Mouse (Mus musculus) MEL (cell line): Measurements from ENCODE around the gene Slc8a2. TPM values are rescaled to one million over a fixed set of nuclear protein-coding genes. Genes with fewer than 3 reads are reported as not detected.

Experiments used
- DNase-seq: peaks from one replicate; pipeline ENCODE4 v3.0.0; 2011; ENCODE audit warnings: low read depth, low spot score
- H3K27ac ChIP-seq: 2 replicates; pipeline ENCODE4 v1.5.1; 2012; ENCODE audit warnings: low read depth, mild to moderate bottlenecking, control low read depth, low read length, moderate library complexity; ENCODE audit not compliant: control insufficient read depth
- H3K27me3 ChIP-seq, 2 experiments: fragments of 150-350 bp in 1 of 2; sonication (generic) in 1 of 2; 2 replicates each; pipeline ENCODE4 v1.6.1; 2012; ENCODE audit warnings: low read length in 2 of 2, mild to moderate bottlenecking in 2 of 2, improper control_type of control experiment in 1 of 2, moderate library complexity in 1 of 2; ENCODE audit not compliant: insufficient read depth in 2 of 2, control insufficient read depth in 1 of 2
- H3K36me3 ChIP-seq, 2 experiments: 2 replicates each; pipeline ENCODE4 v1.6.1; 2012 to 2014; ENCODE audit warnings: low read length in 2 of 2, improper control_type of control experiment in 1 of 2, inconsistent platforms in 1 of 2, mild to moderate bottlenecking in 1 of 2; ENCODE audit not compliant: insufficient read depth in 2 of 2, control insufficient read depth in 1 of 2
- H3K4me1 ChIP-seq, 2 experiments: fragments of 150-350 bp in 1 of 2; sonication (generic) in 1 of 2; 2 replicates each; pipeline ENCODE4 v1.6.1; 2012; ENCODE audit warnings: low read length in 2 of 2, improper control_type of control experiment in 1 of 2, mild to moderate bottlenecking in 1 of 2; ENCODE audit not compliant: insufficient read depth in 2 of 2, control insufficient read depth in 1 of 2
- H3K4me3 ChIP-seq, 2 experiments: fragments of 150-350 bp in 1 of 2; sonication (generic) in 1 of 2; 2 replicates each; pipeline ENCODE4 v1.5.1; 2012; ENCODE audit warnings: low read depth in 2 of 2, low read length in 2 of 2, mild to moderate bottlenecking in 2 of 2, moderate library complexity in 2 of 2, control low read depth in 1 of 2, improper control_type of control experiment in 1 of 2; ENCODE audit not compliant: control insufficient read depth in 1 of 2, insufficient read depth in 1 of 2
- H3K79me2 ChIP-seq: 2 replicates; pipeline ENCODE4 v1.6.1; 2012; ENCODE audit warnings: mild to moderate bottlenecking, low read length, moderate library complexity; ENCODE audit not compliant: control insufficient read depth, poor library complexity, insufficient read depth
- H3K9ac ChIP-seq: 2 replicates; pipeline ENCODE4 v1.6.1; 2012; ENCODE audit warnings: low read depth, mild to moderate bottlenecking, control low read depth, low read length, moderate library complexity; ENCODE audit not compliant: control insufficient read depth, poor library complexity, severe bottlenecking
- H3K9me3 ChIP-seq: fragments of 150-350 bp; sonication (generic); replicated peaks from 2 replicates; pipeline ENCODE4 v1.6.1; 2012; ENCODE audit warnings: mild to moderate bottlenecking, low read length, improper control_type of control experiment, moderate library complexity; ENCODE audit not compliant: insufficient read depth
- BHLHE40 ChIP-seq: IDR thresholded peaks from 2 replicates; pipeline ENCODE4 v1.6.1; 2012; ENCODE audit warnings: low read depth, mild to moderate bottlenecking, inconsistent platforms, low read length, improper control_type of control experiment, borderline replicate concordance
- CHD2 ChIP-seq: IDR thresholded peaks from 2 replicates; pipeline ENCODE4 v1.6.1; 2011; ENCODE audit warnings: low read length, improper control_type of control experiment
- CTCF ChIP-seq, 3 experiments: IDR thresholded peaks in 2 of 3; conservative IDR thresholded peaks in 1 of 3; 2 replicates each; pipeline ENCODE4 v1.5.1; 2011 to 2012; ENCODE audit warnings: low read length in 3 of 3, low read depth in 2 of 3, mild to moderate bottlenecking in 2 of 3, improper control_type of control experiment in 1 of 3, inconsistent platforms in 1 of 3, mixed read lengths in 1 of 3, moderate library complexity in 1 of 3; ENCODE audit not compliant: control insufficient read depth in 1 of 3, insufficient read depth in 1 of 3, poor library complexity in 1 of 3, severe bottlenecking in 1 of 3
- E2F4 ChIP-seq: IDR thresholded peaks from 2 replicates; pipeline ENCODE4 v1.6.1; 2011; ENCODE audit warnings: low read depth, low read length, improper control_type of control experiment, borderline replicate concordance
- ELF1 ChIP-seq: IDR thresholded peaks from 2 replicates; pipeline ENCODE4 v1.6.1; 2014; ENCODE audit warnings: low read depth, mild to moderate bottlenecking, inconsistent platforms, low read length, improper control_type of control experiment, moderate library complexity
- EP300 ChIP-seq, 2 experiments: IDR thresholded peaks; 2 replicates each; pipeline ENCODE4 v1.6.1; 2011; ENCODE audit warnings: improper control_type of control experiment in 2 of 2, low read length in 2 of 2, low read depth in 1 of 2, mild to moderate bottlenecking in 1 of 2
- GABPA ChIP-seq: IDR thresholded peaks from 2 replicates; pipeline ENCODE4 v1.6.1; 2012; ENCODE audit warnings: low read depth, mild to moderate bottlenecking, inconsistent platforms, low read length, improper control_type of control experiment, moderate library complexity
- GATA1 ChIP-seq: IDR thresholded peaks from 2 replicates; pipeline ENCODE4 v1.6.1; 2011; ENCODE audit warnings: low read depth, low read length, improper control_type of control experiment
- HCFC1 ChIP-seq: IDR thresholded peaks from 2 replicates; pipeline ENCODE4 v1.6.1; 2012; ENCODE audit warnings: low read depth, mild to moderate bottlenecking, inconsistent platforms, low read length, improper control_type of control experiment, moderate library complexity
- MAX ChIP-seq: IDR thresholded peaks from 2 replicates; pipeline ENCODE4 v1.6.1; 2011; ENCODE audit warnings: low read length, improper control_type of control experiment
- MAZ ChIP-seq: IDR thresholded peaks from 2 replicates; pipeline ENCODE4 v1.6.1; 2012; ENCODE audit warnings: low read depth, mild to moderate bottlenecking, inconsistent platforms, low read length, improper control_type of control experiment
- MYB ChIP-seq: IDR thresholded peaks from 2 replicates; pipeline ENCODE4 v1.6.1; 2011; ENCODE audit warnings: mild to moderate bottlenecking, low read depth, low read length, improper control_type of control experiment
- NELFE ChIP-seq: IDR thresholded peaks from 2 replicates; pipeline ENCODE4 v1.6.1; 2011; ENCODE audit warnings: low read depth, low read length, improper control_type of control experiment
- POLR2A ChIP-seq, 2 experiments: IDR thresholded peaks; 2 replicates each; pipeline ENCODE4 v1.6.1; 2011 to 2012; ENCODE audit warnings: low read length in 2 of 2, mild to moderate bottlenecking in 2 of 2, control low read depth in 1 of 2, improper control_type of control experiment in 1 of 2, low read depth in 1 of 2, moderate library complexity in 1 of 2; ENCODE audit not compliant: control insufficient read depth in 1 of 2, insufficient read depth in 1 of 2, poor library complexity in 1 of 2
- RAD21 ChIP-seq: IDR thresholded peaks from 2 replicates; pipeline ENCODE4 v1.6.1; 2011; ENCODE audit warnings: mild to moderate bottlenecking, low read depth, low read length, improper control_type of control experiment
- SIN3A ChIP-seq: IDR thresholded peaks from 2 replicates; pipeline ENCODE4 v1.6.1; 2012; ENCODE audit warnings: low read length, improper control_type of control experiment, inconsistent platforms
- SMC3 ChIP-seq: IDR thresholded peaks from 2 replicates; pipeline ENCODE4 v1.6.1; 2011; ENCODE audit warnings: low read depth, low read length, improper control_type of control experiment
- TAL1 ChIP-seq: IDR thresholded peaks from 2 replicates; pipeline ENCODE4 v1.6.1; 2012; ENCODE audit warnings: mild to moderate bottlenecking, inconsistent platforms, low read length, moderate library complexity, mixed read lengths
- USF2 ChIP-seq, 2 experiments: IDR thresholded peaks; 2 replicates each; pipeline ENCODE4 v1.6.1; 2011 to 2012; ENCODE audit warnings: improper control_type of control experiment in 2 of 2, low read length in 2 of 2, borderline replicate concordance in 1 of 2, inconsistent platforms in 1 of 2, low read depth in 1 of 2, mild to moderate bottlenecking in 1 of 2; ENCODE audit not compliant: insufficient read depth in 1 of 2
- ZC3H11A ChIP-seq: IDR thresholded peaks from 2 replicates; pipeline ENCODE4 v1.6.1; 2012; ENCODE audit warnings: low read depth, mild to moderate bottlenecking, inconsistent platforms, low read length, improper control_type of control experiment
- ZMIZ1 ChIP-seq: IDR thresholded peaks from 2 replicates; pipeline ENCODE4 v1.6.1; 2012; ENCODE audit warnings: low read depth, mild to moderate bottlenecking, inconsistent platforms, low read length, improper control_type of control experiment, moderate library complexity
- ZNF384 ChIP-seq: IDR thresholded peaks from 2 replicates; pipeline ENCODE4 v1.6.1; 2012; ENCODE audit warnings: low read depth, mild to moderate bottlenecking, inconsistent platforms, low read length, improper control_type of control experiment
- polyA plus RNA-seq, 2 experiments: library from polyadenylated mRNA; stranded (reverse) in 1 of 2; unstranded in 1 of 2; fragments of >175 nt in 1 of 2; fragments of >200 nt in 1 of 2; gene quantifications; 2 replicates each; pipeline versions ENCODE4 v1.2.1 to v1.2.4; 2012; ENCODE audit warnings: low replicate concordance in 2 of 2, low read depth in 1 of 2; ENCODE audit not compliant: insufficient read length in 2 of 2, insufficient read depth in 1 of 2, missing spikeins in 1 of 2
- total RNA-seq: library from RNA; depleted of rRNA; stranded (reverse); fragments of 300-350 nt; gene quantifications from 2 replicates; pipeline ENCODE4 v1.2.3, GENCODE M21; 2012

The Slc8a2 gene
- total and polyA plus RNA-seq, 3 experiments: 0.06 TPM; not detected in 2

- no peak for TF ChIP-seq POLR2A (IDR thresholded peaks at IDR 0.05; ENCODE audit: control insufficient read depth in 1 of 2, insufficient read depth in 1 of 2, low read depth in 1 of 2, low read length in 2 of 2, poor library complexity in 1 of 2)
- TF ChIP-seq GABPA: no peak
- no peak for TF ChIP-seq MYB
- no peak for TF ChIP-seq ZC3H11A
- TF ChIP-seq TAL1: peak; percentile 61
- 0 out of 4 replicates have a peak, but pooled peaks of 1 of the 2 experiments have one; percentile 25 for TF ChIP-seq EP300 (IDR thresholded peaks at IDR 0.05; ENCODE audit: low read depth in 1 of 2, low read length in 2 of 2)
- no peak for TF ChIP-seq E2F4
- no peak for TF ChIP-seq RAD21
- TF ChIP-seq, all 39 proteins: peak for 4
Measured at GRCm38 (mm10) chr7:16187494-16187893, 57.9 kb downstream of the Slc8a2 start (continued).

DNA sequence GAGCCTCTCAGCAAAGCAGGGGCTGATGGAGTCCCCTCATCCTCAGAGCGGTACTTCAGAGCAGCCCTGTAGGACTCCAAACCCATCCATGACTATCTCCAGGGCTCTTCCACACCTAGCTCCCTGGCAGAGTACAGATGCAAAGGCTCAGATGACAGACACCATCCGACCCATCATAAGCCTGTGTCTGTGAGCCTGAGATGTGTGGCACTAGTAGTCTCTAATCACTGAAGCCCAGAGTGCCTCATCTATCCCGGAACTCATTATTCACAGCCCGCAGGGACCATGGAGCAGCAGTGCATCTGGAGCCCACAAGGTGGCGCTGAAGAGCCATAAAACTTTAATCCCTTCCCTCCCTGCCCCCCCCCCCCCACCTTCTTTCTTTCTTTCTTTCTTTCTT is 62.7 kb downstream of the Slc8a2 start:
- H3K36me3 ChIP-seq: no peaks in the 10 kb centered on the region
- H3K79me2 ChIP-seq: no peaks in the 10 kb centered on the region
- H3K9me3 ChIP-seq: no peaks in the 10 kb centered on the region
- peak; percentile 77 for DNase-seq
- no peak overlapping the region for H3K4me3 ChIP-seq
- no peak overlapping the region for H3K27ac ChIP-seq
- H3K27me3 ChIP-seq: no peaks in the 10 kb centered on the region; a peak in 1 of 4 replicates
- no peaks in the 10 kb centered on the region for H3K4me1 ChIP-seq
- H3K9ac ChIP-seq: no peak overlapping the region
- 0 out of 2 replicates have a peak, but pooled peaks have one; percentile 25 for TF ChIP-seq ELF1
- TF ChIP-seq BHLHE40: 0 out of 2 replicates have a peak, but pooled peaks have one; percentile 8
- TF ChIP-seq ZNF384: 0 out of 2 replicates have a peak, but pooled peaks have one; percentile 8
- TF ChIP-seq RAD21: peak; percentile 69
- peak; percentile 67 for TF ChIP-seq ZC3H11A
- peak; percentile 66 to 83 (median 73) for TF ChIP-seq CTCF (IDR thresholded peaks at IDR 0.05 in 2 of 3, conservative IDR thresholded peaks at IDR 0.05 in 1 of 3; ENCODE audit: control insufficient read depth in 1 of 3, insufficient read depth in 1 of 3, low read depth in 2 of 3, low read length in 3 of 3, poor library complexity in 1 of 3, severe bottlenecking in 1 of 3)
- TF ChIP-seq SIN3A: 0 out of 2 replicates have a peak, but pooled peaks have one; percentile 27
- no peak for TF ChIP-seq NELFE
- no peak for TF ChIP-seq E2F4
- peak; percentile 83 for TF ChIP-seq SMC3
- peak; percentile 54; the same call in 1 of the 2 replicates for TF ChIP-seq MAZ
- TF ChIP-seq HCFC1: no peak

DNA sequence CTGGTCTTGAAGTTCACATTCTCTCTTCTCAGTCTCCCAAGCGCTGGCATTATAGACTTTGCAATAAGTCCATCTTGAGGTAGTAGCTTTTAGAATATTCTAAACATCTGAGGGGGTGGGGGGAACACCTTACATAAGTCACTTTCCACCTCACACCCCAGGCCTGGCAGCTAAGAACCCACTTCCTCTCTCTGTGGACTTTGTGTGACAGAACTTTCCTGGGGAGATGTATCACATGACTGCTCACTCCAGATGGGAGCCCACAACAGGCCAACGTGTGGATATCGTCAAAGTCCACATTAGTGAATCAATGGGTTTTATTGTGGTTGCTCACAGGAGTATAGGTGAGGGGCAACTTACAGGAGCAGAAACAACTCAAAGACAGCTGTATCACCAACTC is 64.1 kb downstream of the Slc8a2 start:
- DNase-seq: no peak
- H3K79me2 ChIP-seq: no peaks in the 10 kb centered on the region
- TF ChIP-seq E2F4 (no peak), ZMIZ1 (no peak), BHLHE40 (no peak), USF2 (IDR thresholded peaks at IDR 0.05; ENCODE audit: borderline replicate concordance in 1 of 2, insufficient read depth in 1 of 2, low read depth in 1 of 2, low read length in 2 of 2) (no peak), NELFE (no peak), MAX (no peak), MYB (no peak), CHD2 (no peak), GATA1 (no peak), ELF1 (no peak)
- TF ChIP-seq, all 39 proteins: peak for 0
- H3K9me3 ChIP-seq: no peaks in the 10 kb centered on the region
- H3K4me1 ChIP-seq: no peaks in the 10 kb centered on the region
- H3K36me3 ChIP-seq: no peaks in the 10 kb centered on the region
- H3K9ac ChIP-seq: no peak overlapping the region
- no peak overlapping the region for H3K27ac ChIP-seq
- H3K4me3 ChIP-seq: no peak overlapping the region
- H3K27me3 ChIP-seq: no peaks in the 10 kb centered on the region
